Mouse (Mus musculus) gastrocnemius, adult 18-20 months (tissue): ENCODE measurements around the gene Tnrc6c. TPM values are rescaled to one million over a fixed set of nuclear protein-coding genes. Genes with fewer than 3 reads are reported as not detected.

Source experiments
- DNase-seq: peaks from one replicate; pipeline ENCODE4 v3.0.0; 2021; ENCODE audit warnings: low spot score
- total RNA-seq, 2 experiments: library from RNA; stranded (reverse); gene quantifications; 2 replicates each; pipeline ENCODE4 v1.2.3; 2021

Gene Tnrc6c
- total RNA-seq, 2 experiments from 2014 or later, result 20.2 to 20.5 TPM

DNA sequence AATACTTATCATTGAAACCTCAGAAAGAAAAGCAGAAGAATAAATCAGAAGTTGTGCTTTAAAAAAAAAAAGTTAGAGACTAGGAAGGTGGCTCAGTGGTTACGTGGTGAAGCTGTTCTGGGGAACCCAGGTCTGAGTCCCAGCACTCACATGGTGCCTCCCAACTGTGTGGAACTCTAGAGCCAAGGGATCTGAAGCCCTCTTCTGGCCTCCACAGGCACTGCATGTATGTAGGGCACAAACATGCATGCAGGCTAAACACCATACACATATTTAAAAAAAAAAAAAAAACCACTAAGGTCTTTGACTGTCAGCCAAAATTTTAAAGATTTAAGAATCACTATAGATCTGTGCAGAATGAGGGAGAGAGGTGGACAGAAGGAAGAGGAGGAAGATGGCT lies 20.4 kb downstream of the Tnrc6c start:
- DNase-seq, result no peak

DNA sequence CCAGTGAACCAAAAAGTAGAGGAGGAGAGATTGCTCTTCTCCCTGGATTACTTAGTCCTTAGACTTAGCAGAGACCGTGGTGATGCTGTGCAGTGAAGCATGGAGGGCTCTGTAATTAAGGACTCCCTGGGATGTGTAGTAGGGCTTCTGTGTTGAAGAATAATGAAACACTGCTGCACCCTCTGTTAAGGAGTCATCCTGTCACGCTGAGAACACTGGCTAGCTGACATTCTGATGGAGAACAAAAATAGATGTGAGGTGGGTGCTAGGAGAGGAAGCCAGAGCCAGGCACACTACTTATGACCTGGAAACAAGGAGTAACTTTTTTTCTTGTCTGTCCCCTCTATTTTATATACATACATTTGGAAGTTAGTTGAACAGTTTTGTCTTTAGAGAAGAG lies 22.6 kb downstream of the Tnrc6c start:
- DNase-seq, result no peak

DNA sequence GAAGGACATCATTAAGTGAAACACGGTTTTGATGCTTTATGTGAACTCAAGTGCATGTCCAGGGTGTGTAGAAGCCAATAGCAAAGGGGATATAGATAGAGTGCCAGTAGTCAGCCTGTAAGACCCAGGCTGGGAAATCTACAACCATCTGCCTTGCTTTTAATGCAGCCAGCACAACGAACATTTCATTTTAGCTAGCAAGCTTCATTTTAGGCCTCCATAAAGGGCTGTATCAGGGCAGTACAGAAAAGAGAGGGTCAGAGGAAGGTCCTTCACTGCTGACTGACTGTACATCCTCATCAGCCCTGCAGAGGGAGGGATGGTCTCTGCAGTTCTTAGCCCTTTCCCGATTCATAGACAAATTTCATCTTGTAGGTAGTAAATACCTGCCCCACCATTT lies 23.0 kb downstream of the Tnrc6c start:
- no peak for DNase-seq

DNA sequence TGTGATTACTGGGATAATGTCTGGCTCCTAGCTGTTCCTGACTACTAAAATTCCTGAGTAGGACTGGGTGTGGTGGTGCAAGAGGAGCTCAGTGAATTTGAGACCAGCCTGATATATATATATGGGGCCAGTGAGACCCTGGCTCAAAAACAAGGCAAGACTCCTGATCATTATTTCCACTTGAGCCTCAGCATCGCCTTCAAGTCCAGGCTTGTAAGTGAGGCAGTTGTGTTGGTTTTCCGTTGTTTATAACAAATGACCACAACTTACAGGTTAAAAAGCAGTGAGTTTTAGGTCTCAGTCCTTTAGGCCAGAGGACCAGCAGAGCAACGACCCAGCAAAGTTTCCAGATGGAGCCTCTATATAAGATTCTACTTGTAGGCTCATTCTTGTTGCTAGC lies 23.5 kb downstream of the Tnrc6c start:
- DNase-seq, result no peak

DNA sequence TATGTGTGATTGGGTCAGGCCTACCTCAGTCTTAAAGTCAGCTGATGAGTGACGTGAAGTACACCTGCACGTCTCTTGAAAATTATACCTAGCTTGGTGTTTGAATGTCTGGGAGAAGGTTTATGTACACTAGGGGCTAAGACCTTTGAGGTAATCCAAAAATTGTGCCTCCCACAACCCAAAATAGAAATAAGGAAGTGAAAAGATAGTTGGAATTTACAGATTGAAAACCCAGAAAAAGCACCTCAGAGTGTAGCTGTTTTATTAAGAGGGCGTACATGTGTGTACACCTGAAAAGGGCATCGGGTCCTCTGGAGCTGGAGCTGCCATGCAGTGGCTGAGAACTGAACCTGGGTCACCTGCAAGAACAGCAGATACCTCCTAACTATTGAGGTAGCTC lies 24.1 kb downstream of the Tnrc6c start:
- DNase-seq, result no peak

DNA sequence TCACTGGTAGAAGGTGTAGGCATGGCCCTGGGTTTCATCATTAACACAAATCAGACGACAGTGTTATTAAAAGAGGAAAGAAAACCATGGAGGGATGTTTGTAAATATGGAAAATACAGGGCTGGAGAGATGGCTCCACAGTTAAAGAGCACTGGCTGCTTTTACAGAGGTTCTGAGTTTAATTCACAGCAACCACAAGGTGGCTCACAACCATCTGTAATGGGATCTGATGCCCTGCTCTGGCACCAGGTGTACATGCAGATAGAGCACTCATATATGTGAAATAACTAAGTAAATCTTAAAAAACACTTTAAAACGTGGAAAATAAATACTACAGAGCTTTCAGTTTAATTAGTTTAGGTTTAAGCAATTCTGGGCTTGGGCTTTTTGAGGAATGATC lies 24.7 kb downstream of the Tnrc6c start:
- peak; percentile 32 for DNase-seq

DNA sequence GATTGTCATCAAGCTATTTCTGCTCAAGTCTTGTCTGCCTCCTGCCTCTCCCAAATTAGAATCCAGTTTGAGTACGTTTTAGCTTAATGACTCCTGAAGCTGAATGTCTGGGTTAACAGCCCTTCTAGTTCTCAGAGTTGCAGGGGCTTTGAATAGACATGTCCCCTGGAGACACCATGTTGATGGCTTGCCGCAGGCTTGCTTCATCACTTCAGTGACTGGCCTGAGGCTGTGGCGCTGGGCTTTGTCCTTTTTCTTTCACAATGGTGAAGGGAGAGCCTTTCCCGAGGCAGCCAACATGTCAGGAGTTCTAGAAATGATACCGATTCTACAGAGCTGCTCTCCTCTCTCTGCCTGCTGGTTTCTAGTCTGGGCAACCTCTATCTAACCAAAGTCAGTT lies 30.6 kb downstream of the Tnrc6c start:
- no peak for DNase-seq

DNA sequence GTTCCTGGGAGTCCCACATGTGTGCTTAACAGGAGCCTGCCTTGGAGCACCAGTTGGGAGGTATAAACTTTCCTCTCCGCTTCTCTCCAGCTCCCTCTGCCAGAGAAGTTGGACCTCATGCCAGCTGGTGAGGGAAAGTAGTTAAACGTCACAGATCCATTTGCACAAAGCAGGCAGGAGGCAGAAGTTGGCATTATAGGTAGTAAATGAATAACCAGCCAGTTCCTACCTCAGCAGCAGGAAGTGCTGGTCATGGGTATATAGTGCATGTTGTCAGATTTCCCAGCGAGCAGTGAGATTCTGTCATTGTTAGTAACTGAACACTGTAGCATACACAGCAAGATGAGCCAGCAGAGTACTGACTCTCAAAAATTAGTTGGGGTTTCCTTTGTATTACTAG lies 31.4 kb downstream of the Tnrc6c start:
- DNase-seq, result peak; percentile 67

DNA sequence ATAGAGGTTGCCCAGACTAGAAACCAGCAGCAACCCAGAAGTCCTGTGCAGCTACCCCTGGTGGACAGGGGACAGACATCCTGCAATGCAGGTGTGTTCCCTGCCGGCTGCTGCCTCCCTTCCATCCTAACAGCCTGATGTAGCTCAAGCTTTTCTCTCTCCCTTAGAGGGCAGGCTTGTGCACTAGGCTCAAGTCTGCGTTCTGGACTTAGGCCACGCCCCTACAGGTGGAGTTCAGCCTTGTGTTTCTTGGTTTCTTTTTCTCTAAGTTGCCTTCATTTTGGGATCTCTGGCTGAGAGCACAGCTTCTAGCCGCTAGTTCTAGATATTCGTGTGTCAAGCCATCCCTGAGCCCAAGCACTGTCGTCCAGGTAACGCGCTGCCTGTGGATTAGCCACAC lies 31.9 kb downstream of the Tnrc6c start:
- no peak for DNase-seq

DNA sequence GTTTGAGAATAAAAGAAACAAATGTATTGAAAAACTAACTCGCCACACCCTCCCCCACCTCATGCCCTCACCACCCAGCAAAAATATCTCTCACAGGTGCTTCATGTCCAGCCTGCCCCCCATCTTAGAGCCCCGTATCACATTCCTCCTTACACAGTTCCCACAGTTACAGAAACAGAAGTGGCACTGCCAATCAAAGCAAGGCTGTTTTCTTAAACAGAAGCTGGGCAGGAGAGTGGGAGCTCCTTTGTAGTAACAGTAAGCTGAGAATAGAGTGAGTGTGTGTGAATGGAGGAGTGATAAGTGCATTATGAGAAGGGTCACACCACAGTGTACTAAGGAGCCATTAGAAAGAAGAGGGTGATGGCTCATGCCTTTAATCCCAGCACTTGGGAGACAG lies 34.5 kb downstream of the Tnrc6c start:
- DNase-seq, result no peak

DNA sequence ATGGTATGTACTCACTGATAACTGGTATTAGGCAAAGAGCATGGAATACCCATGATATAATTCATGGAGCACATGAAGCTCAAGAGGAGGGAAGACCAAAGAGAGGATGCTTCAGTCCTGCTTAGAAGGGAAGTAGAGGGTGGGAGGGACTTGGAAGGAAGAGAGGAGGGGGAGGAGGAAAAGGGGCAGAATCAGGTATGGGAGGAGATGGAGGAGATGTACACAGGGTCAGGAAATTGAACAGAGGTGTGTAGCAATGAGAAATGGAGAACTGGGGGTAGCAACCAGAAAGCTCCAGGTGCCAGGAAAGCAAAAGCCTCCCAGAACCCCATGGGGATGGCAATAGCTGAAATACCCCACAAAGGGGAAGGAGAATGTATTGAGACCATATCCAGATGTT lies 37.2 kb downstream of the Tnrc6c start:
- no peak for DNase-seq

DNA sequence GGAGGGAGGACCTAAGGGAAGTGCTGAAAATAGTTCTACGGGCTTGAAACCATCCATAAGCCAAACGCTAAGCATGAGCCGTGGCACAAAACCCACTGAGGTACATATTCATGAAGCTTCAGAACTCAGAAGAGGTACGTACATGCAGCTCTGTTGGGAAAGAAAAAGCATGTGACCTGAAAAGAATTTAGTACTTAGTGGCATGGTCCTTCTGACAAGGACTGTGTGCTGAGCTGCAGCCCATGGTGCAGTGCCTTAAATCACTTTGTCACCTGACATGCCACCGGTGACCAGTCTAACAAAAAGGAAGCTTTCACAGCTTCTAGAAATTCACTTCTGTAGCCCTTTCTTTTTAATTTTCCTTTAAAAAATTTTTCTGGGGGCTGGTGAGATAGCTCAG lies 40.0 kb downstream of the Tnrc6c start:
- no peak for DNase-seq

DNA sequence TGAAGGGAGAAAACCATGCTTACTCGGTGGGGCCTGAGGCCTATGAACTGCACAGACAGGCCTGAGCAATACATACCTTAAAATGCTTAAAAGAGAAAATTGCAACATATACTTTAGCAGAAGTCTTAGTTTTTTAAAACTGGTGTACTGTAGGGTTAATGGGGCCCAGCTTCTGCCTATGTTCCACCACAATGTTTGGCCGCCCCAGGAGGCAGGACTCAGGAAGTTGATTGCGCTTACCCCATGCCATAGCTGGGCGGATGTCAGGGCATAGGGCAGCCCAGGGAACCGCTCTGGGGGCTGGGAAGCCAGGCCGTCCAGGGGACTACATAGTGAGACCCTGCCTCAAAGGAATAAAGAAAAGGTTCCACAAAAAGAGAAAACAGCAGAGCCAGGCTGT lies 42.5 kb downstream of the Tnrc6c start:
- DNase-seq, result no peak

DNA sequence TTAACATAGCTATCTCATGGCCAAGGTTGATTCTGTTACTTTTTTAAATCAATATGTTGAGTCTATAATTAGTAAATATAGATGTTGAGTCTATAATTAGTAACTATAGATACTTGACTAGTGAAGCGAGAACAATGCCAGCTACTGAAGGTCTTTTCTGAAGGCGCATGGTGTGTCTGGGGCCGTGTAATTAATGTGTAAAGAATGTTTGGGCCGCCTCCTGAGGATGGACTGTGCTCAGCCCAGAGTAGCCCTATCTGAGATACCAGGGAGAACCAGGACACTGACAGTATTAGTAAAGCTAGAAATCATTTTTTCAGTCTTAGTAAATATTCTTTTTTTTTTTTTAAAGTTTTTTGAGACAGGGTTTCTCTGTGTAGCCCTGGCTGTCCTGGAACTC lies 46.8 kb downstream of the Tnrc6c start:
- DNase-seq, result no peak

DNA sequence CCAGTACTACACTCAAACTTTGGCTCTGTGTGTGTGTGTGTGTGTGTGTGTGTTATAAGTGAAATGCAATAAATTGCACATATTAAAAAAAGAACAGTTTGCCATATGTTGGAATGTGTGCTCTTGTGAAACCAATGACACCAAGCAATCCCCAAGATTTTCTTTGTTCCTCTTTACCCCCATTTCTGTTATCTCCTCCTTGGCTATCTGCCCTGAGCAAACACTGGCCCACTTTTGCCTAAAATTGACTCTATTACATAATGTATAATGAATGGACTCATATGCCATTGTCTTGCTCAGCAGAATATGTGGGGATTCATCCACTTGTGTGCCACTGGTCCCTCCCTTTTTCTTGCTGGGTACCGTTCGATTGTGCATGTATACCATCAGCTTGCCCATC lies 52.2 kb downstream of the Tnrc6c start:
- DNase-seq, result no peak

DNA sequence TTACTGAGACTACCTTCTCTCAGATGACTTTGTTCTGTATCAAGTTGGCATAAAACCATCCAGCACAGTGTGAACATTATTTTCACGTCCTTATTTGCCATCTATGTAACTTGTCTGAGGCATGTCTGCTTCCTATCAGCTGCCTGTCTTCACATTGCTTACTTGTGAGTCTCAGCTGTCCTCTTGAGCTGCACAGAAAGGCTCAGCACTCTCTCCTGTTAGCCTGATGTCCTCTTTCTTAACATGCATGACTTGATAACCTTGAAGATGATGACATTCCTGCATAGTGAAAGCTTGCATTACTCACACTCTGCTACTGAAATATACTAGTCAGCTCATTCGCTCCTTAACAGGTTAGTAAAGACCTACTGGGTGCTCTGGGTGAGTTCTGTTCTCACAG lies 53.1 kb downstream of the Tnrc6c start:
- no peak for DNase-seq

DNA sequence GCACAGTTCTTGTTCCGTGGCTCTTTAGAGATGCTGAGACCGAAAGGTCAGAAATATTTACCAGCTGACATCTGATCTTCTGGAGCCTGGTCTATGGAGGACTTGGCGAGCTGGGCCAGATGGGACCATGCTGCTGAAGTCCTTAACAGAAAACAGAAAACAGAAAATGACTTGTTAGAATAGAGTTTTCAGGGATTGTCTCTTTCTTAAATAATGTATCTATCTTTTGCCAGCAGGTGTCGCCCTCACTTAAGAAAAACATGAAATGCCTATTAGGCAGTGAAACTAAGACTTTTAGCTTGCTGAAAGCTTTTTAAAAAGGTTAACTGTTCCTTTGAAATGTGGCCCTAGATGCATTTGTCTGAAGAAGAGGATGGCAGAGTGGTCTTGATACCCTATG lies 55.2 kb downstream of the Tnrc6c start:
- peak; percentile 70 for DNase-seq

DNA sequence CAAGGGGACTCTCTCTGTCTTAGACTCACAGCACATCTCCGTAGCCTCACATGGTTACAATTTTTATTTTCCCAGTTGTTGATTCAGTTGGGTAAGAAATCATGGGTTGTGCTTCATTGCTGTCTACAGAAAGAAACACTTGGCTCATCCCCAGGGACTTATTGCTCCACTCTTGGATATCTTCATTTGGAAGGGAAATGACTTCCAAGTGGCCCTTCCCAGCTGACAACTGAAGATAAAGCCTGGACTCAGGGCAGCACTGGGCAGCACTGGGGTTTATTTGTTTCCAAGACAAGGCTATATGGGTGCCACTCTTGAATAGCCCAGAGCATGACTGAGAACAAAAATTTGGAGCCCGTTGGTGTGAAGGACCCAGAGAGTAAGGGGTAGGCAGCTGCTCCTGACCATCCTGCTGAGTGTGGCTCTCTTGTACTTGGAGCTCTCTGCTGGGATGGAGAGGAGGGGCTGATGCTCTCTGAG lies 56.8 kb downstream of the Tnrc6c start:
- peak; percentile 61 for DNase-seq

DNA sequence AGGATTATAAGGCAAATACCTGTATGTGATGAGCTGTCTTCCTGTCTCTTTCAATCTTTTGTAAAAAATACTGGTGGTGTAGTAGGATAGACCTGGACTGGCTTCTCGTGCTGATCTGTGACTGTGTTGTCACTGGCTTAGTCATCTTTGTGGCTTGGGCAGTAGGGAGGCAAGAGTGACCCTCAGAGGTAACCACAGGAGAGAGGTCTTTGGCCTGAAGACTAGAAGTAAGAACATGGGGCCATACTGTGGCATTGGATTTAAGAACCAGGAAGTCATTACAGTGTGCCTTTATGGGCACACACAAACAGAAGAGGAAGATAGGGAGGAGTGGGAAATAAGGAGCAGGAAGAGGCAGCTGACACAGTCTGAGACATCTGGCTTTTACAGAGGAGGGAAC lies 58.0 kb downstream of the Tnrc6c start:
- DNase-seq, result no peak

DNA sequence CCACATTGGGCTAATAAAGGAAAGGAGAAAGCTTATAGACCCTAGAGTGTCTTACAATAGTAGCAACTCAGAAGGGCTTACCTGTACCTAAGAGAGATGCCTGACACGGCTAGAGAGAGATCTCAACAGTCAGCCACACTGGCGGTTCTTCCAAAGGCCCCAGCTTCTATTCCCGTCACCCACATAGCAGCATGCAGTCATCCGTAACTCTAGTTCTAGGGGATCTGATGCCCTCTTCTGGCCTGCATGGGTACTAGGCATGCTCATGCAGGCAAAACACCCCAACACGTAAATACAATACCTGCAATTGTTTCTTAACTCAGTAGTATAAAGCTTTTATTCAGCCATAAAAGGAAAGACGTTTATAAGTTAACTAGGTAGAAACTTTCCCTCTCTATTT lies 59.3 kb downstream of the Tnrc6c start:
- no peak for DNase-seq

DNA sequence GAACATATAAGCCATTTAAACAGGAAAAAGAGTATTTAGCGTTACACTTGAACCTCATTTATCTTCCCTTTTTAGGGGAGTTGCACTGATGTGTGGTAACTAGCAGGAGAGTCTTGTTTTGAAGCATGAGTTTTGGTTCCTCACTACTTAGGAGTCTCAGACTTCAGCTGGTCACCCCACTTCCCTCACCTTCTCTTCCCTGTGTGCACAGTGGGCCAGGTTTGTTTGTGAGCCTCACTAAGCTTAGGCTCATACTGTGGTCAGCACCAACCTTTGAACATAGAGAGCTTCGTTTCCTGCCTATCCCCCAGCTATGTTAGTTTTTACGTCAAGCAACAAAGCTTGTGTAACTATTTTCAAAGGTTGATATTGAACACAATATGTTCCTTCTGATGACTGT lies 64.7 kb downstream of the Tnrc6c start:
- DNase-seq, result no peak

DNA sequence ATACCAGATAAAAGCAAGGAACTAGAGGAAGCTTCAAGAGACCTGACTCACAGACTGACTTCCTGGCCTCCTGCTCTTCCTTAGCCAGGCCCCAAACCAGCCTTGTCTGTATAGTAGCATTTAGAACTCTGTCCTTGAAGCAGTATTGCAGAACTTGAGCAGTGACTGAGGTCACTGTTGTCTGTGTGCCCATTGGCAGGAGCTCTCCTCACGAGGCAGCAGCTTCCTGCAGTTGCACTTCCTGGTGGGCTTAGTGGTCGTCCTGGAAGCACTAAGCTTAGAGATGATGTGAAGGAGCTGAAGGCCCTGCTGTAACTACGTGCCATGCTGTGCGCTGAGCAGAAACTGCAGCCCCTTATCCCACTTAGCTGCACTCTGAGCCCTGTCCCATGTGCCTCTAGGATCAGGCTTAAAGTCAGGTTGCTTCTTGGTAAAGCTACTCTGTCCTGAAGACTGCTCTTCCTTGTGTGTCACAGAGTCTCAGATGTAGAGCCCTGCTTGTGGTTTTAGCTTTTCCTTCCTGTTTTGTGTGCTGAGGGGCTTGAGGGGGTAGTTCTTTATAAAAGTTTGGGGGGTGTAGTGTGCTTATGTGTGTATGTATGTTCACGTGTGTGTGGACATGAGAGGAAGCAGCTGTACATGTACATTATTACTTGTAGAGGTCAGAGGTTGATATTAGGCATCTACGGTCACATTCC lies 70.7 kb downstream of the Tnrc6c start:
- DNase-seq, result no peak

DNA sequence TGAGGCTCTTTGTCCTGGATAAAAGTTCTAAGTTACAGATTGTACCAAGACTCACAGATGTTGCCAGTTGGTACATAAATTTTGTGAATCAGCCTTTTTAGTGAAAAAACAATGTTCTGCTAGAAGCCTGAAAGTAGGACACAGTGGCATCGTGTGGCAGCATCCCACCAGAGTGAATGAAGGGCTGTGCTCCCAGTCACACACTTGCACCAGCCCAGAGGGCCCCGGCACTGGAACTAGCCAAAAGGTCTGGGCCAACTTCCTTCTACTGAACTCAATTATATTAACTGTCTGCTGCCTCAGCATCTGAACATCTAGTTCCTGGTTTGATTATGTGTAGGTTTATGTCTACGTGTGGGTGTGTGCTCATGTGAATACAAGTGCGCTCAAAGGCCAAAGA lies 72.9 kb downstream of the Tnrc6c start:
- no peak for DNase-seq

DNA sequence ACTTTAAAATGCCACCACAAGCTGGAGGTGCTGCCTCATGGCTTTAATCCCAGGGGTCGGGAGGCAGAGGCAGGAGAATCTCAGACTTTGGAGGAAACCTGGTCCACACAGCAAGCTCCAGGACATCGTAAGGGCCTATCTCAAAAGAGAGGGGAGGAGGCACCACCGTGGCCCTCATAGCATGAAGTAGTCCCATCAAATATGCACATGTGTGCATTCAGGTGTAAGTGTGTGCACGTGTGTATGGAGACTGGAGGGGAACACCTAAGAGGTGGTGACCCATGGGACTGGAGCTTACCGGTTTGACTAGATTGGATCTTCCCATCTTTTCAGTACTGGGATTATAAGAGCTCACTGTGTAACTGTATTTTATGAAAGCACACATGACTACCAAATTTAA lies 74.2 kb downstream of the Tnrc6c start:
- DNase-seq, result no peak
